Mouse (Mus musculus) ES-E14 (cell line): ENCODE data around the gene Litaf. TPM values are rescaled to one million over a fixed set of nuclear protein-coding genes. Genes with fewer than 3 reads are reported as not detected.

Experiments
- DNase-seq: peaks from one replicate; pipeline ENCODE4 v3.0.0-alpha.2; 2013; ENCODE audit warnings: low read depth, low spot score
- H3K27ac ChIP-seq: 2 replicates; pipeline ENCODE4 v1.5.1; 2012; ENCODE audit warnings: low read depth, mild to moderate bottlenecking, low read length, moderate library complexity, mixed read lengths; ENCODE audit not compliant: poor library complexity, insufficient read depth, severe bottlenecking
- H3K36me3 ChIP-seq: 2 replicates; pipeline ENCODE4 v1.6.1; 2012; ENCODE audit warnings: mild to moderate bottlenecking, low read length, moderate library complexity, mixed read lengths; ENCODE audit not compliant: control insufficient read depth, poor library complexity, insufficient read depth, severe bottlenecking
- H3K4me1 ChIP-seq, 2 experiments: fragments of 150-350 bp in 1 of 2; sonication (generic) in 1 of 2; 2 replicates each; pipeline ENCODE4 v1.6.1; 2012; ENCODE audit warnings: low read length in 2 of 2, mild to moderate bottlenecking in 1 of 2, mixed read lengths in 1 of 2; ENCODE audit not compliant: control insufficient read depth in 2 of 2, insufficient read depth in 2 of 2, poor library complexity in 1 of 2
- H3K4me3 ChIP-seq, 2 experiments: fragments of 150-350 bp in 1 of 2; sonication (generic) in 1 of 2; 2 replicates each; pipeline ENCODE4 v1.5.1; 2012; ENCODE audit warnings: low read length in 2 of 2, low read depth in 1 of 2, mild to moderate bottlenecking in 1 of 2, mixed read lengths in 1 of 2; ENCODE audit not compliant: insufficient read depth in 1 of 2, poor library complexity in 1 of 2, severe bottlenecking in 1 of 2
- H3K9ac ChIP-seq: 2 replicates; pipeline ENCODE4 v1.6.1; 2012; ENCODE audit warnings: low read depth, mild to moderate bottlenecking, low read length, mixed read lengths; ENCODE audit not compliant: poor library complexity, insufficient read depth, severe bottlenecking
- H3K9me3 ChIP-seq: fragments of 150-350 bp; sonication (generic); 2 replicates; pipeline ENCODE4 v1.6.1; 2012; ENCODE audit warnings: low read depth, mild to moderate bottlenecking, low read length; ENCODE audit not compliant: control insufficient read depth, insufficient read depth
- CHD2 ChIP-seq: IDR thresholded peaks from 2 replicates; pipeline ENCODE4 v1.6.1; 2014; ENCODE audit warnings: mild to moderate bottlenecking, low read depth, low read length, inconsistent platforms
- HCFC1 ChIP-seq: IDR thresholded peaks from 2 replicates; pipeline ENCODE4 v1.6.1; 2012; ENCODE audit warnings: low read length, inconsistent platforms, borderline replicate concordance; ENCODE audit not compliant: insufficient read depth
- MAFK ChIP-seq: IDR thresholded peaks from 2 replicates; pipeline ENCODE4 v1.6.1; 2014; ENCODE audit warnings: mild to moderate bottlenecking, low read depth, low read length, inconsistent platforms; ENCODE audit not compliant: insufficient read depth
- ZC3H11A ChIP-seq: IDR thresholded peaks from 2 replicates; pipeline ENCODE4 v1.6.1; 2012; ENCODE audit warnings: low read depth, mild to moderate bottlenecking, inconsistent platforms, low read length, borderline replicate concordance
- ZNF384 ChIP-seq: IDR thresholded peaks from 2 replicates; pipeline ENCODE4 v1.6.1; 2012; ENCODE audit warnings: low read depth, low read length, inconsistent platforms
- in situ Hi-C, 2 experiments: fragments of 600-800 bp; cut with MboI; formaldehyde crosslinking; loops; one replicate each; pipeline ENCODE4 v1.15.1; 2025; ENCODE audit warnings: low sequenced_read_pairs in 2 of 2, inconsistent platforms in 1 of 2; ENCODE audit not compliant: unreplicated experiment in 2 of 2
- total RNA-seq: library from RNA; depleted of rRNA; stranded (reverse); fragments of 300-350 nt; gene quantifications from 2 replicates; pipeline ENCODE4 v1.2.3, GENCODE M21; 2012

Gene Litaf
- total RNA-seq, 1 experiment, result 25.9 TPM

DNA sequence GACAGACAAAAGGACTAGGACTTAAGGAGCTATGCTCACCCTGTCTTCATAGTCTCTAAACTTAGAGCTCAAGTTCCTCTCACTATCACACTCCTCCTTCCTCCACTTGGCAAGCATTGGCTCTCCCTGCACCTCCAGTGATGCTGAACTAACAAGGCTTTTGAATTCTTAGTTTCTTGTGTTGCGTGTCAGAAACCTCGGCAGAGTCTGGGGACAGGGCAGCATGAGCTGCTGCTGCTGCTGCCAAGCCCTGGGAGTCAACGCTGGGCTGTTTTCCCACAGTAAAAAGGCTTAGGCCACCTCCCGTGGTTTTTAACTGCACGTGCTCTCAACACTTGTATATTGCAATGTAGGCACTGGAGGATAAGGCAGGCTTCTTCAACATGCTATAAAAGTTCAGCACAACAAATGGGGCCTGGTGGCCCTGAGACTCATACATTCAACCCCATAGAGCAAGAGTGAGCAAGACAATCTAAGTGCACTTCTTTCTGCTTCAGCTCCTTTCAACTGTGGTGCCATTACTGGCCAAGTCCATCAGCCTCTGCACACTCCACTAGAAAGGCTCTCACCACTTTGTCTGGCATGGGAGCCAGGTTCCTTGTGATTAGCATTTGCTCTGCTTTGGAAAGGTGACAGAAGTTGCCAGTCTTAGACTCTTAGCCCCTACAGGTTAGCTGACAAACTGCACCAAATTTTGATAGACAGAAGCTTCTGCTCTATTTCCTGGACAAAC, 21.1 kb upstream of the Litaf start:
- Histone ChIP-seq H3K9ac (no peak overlapping the region), H3K36me3 (peaks cover 22% of the 10 kb centered on the region), H3K4me1 (no peaks in the 10 kb centered on the region), H3K4me3 (no peak overlapping the region), H3K27ac (no peak overlapping the region), H3K9me3 (no peaks in the 10 kb centered on the region)
- DNase-seq, result no peak
- no peak for TF ChIP-seq MAFK
- TF ChIP-seq ZNF384, result no peak
- no peak for TF ChIP-seq CHD2
- TF ChIP-seq HCFC1, result no peak
- TF ChIP-seq ZC3H11A, result no peak
- in situ Hi-C loops, result no loop called here

DNA sequence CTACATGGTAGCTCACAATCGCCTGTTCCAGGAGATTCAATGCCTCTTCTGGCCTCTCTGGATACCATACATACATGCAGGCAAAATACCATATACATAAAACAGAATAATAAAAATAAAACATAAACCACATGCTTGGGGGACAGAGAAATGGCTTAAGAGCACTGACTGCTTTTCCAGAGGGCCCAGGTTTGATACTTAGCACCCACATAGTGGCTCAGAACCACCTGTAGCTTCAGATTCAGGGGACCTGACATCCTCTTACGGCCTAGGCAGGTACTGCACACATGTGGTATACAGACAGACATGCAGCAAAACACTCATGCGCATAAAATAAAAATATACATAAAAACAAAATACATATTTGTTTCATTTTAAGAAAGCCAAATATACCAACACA, 20.3 kb upstream of the Litaf start:
- H3K9ac ChIP-seq, result no peak overlapping the region
- no peaks in the 10 kb centered on the region for H3K9me3 ChIP-seq
- no peaks in the 10 kb centered on the region for H3K4me1 ChIP-seq
- DNase-seq, result no peak
- no peak overlapping the region for H3K27ac ChIP-seq
- in situ Hi-C loops, result no loop called here
- no peak for TF ChIP-seq CHD2
- no peak for TF ChIP-seq ZC3H11A
- TF ChIP-seq HCFC1, result no peak
- TF ChIP-seq ZNF384, result no peak
- TF ChIP-seq MAFK, result no peak
- H3K4me3 ChIP-seq, result no peak overlapping the region
- peaks cover 17% of the 10 kb centered on the region for H3K36me3 ChIP-seq

DNA sequence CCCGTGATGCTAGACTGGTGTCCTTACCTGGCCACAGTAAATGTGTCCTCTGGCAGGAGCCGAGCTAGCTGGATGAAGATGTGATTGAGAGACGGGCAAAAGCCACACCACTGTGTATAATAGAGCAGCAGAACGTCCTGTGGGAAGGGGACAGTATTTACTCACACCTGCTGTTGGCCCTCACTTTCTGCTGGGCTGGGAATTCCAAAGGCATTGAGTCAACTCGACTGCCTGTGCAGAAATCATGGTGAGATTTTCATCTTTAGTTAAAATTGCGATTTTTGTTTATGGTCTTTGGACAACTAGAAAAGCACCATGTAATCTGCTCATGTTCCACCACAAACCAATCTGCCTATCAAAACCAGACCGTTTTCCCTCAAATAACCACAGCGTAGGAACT, 18.2 kb upstream of the Litaf start:
- Histone ChIP-seq H3K27ac (no peak overlapping the region), H3K9ac (no peak overlapping the region), H3K4me1 (no peaks in the 10 kb centered on the region), H3K4me3 (no peak overlapping the region), H3K36me3 (peaks cover 13% of the 10 kb centered on the region; the same call in 1 of the 2 replicates), H3K9me3 (no peaks in the 10 kb centered on the region)
- in situ Hi-C loops, result no loop called here
- TF ChIP-seq HCFC1 (no peak), CHD2 (no peak), MAFK (no peak), ZC3H11A (no peak), ZNF384 (no peak)
- no peak for DNase-seq

DNA sequence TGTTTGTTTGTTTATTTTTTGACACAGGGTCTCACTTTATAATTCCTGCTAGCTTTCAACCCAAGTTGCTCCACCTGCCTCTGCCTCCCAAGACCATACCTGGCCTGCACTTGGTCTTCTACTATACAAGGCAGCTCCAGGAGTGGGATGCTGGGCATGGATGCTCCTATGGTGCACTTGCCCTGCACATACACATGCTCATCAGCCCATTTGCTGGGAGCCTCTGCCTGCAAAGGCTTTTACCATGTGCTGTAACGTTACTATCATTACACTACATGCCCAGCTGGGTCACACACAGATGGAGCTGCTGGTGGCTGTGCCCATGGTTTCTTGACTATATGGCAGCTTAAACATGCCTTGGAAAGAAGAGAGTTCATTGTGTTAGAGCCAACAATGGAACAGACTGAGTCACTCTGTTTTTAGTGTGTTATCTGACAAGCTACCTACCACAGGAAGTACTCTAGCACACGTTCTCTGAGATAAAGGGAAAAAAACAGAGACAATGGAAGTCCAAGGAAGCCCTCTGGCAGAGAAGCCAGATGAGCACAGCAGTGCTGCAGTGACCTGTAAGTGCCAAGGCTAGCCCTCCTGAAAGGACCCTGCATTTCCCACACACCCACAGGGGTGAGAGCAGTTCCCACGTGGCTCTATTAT, 12.4 kb upstream of the Litaf start:
- H3K4me1 ChIP-seq, result peaks cover 0 to 7% of the 10 kb centered on the region in 2 experiments; a peak in 1 of 4 replicates
- no peak for DNase-seq
- no peak for TF ChIP-seq ZNF384
- no peak for TF ChIP-seq ZC3H11A
- TF ChIP-seq CHD2, result no peak
- no peak for TF ChIP-seq HCFC1
- TF ChIP-seq MAFK, result no peak
- in situ Hi-C loops, result no loop called here
- H3K9me3 ChIP-seq, result no peaks in the 10 kb centered on the region
- H3K36me3 ChIP-seq, result peaks cover 16% of the 10 kb centered on the region
- H3K4me3 ChIP-seq, result no peak overlapping the region
- no peak overlapping the region for H3K9ac ChIP-seq
- no peak overlapping the region for H3K27ac ChIP-seq
